Mouse (Mus musculus): ENCODE data around the gene Galnt12. TPM values are rescaled to one million over a fixed set of nuclear protein-coding genes. Genes with fewer than 3 reads are reported as not detected.

Gene Galnt12
- total RNA-seq, 1 experiment: 4.9 TPM

GRCm38 (mm10) chr4:47075054-47075453, 16.7 kb upstream of the Galnt12 start:
- Histone ChIP-seq H3K4me3 (ENCODE audit: insufficient read depth in 1 of 2, low read depth in 1 of 2, low read length in 2 of 2, poor library complexity in 1 of 2, severe bottlenecking in 1 of 2) (no peak overlapping the region), H3K9me3 (ENCODE audit: control insufficient read depth, insufficient read depth, low read depth, low read length) (0 out of 2 replicates have a peak, but pooled peaks cover 2% of the 10 kb centered on the region), H3K36me3 (ENCODE audit: control insufficient read depth, insufficient read depth, low read length, poor library complexity, severe bottlenecking) (no peaks in the 10 kb centered on the region), H3K9ac (ENCODE audit: insufficient read depth, low read depth, low read length, poor library complexity, severe bottlenecking) (no peak overlapping the region), H3K4me1 (ENCODE audit: control insufficient read depth in 2 of 2, insufficient read depth in 2 of 2, low read length in 2 of 2, poor library complexity in 1 of 2) (no peaks in the 10 kb centered on the region), H3K27ac (ENCODE audit: insufficient read depth, low read depth, low read length, poor library complexity, severe bottlenecking) (no peak overlapping the region)
- in situ Hi-C loops (cut with MboI; ENCODE audit: low sequenced_read_pairs in 2 of 2, unreplicated experiment in 2 of 2): no loop called here
- DNase-seq (ENCODE audit: low read depth, low spot score): no peak
- no peak for TF ChIP-seq ZNF384 (IDR thresholded peaks at IDR 0.05; ENCODE audit: low read depth, low read length)
- TF ChIP-seq HCFC1 (IDR thresholded peaks at IDR 0.05; ENCODE audit: borderline replicate concordance, insufficient read depth, low read length): no peak
- TF ChIP-seq CHD2 (IDR thresholded peaks at IDR 0.05; ENCODE audit: low read depth, low read length): no peak
- TF ChIP-seq ZC3H11A (IDR thresholded peaks at IDR 0.05; ENCODE audit: borderline replicate concordance, low read depth, low read length): no peak
- TF ChIP-seq MAFK (IDR thresholded peaks at IDR 0.05; ENCODE audit: insufficient read depth, low read depth, low read length): no peak

- no peak overlapping the region for H3K9ac ChIP-seq (ENCODE audit: insufficient read depth, low read depth, low read length, poor library complexity, severe bottlenecking)
- H3K4me1 ChIP-seq (ENCODE audit: control insufficient read depth in 2 of 2, insufficient read depth in 2 of 2, low read length in 2 of 2, poor library complexity in 1 of 2): no peaks in the 10 kb centered on the region
- DNase-seq (ENCODE audit: low read depth, low spot score): no peak
- no peaks in the 10 kb centered on the region for H3K9me3 ChIP-seq (ENCODE audit: control insufficient read depth, insufficient read depth, low read depth, low read length)
- H3K36me3 ChIP-seq (ENCODE audit: control insufficient read depth, insufficient read depth, low read length, poor library complexity, severe bottlenecking): no peaks in the 10 kb centered on the region
- TF ChIP-seq ZC3H11A (IDR thresholded peaks at IDR 0.05; ENCODE audit: borderline replicate concordance, low read depth, low read length): no peak
- TF ChIP-seq CHD2 (IDR thresholded peaks at IDR 0.05; ENCODE audit: low read depth, low read length): no peak
- H3K4me3 ChIP-seq (ENCODE audit: insufficient read depth in 1 of 2, low read depth in 1 of 2, low read length in 2 of 2, poor library complexity in 1 of 2, severe bottlenecking in 1 of 2): no peak overlapping the region
- H3K27ac ChIP-seq (ENCODE audit: insufficient read depth, low read depth, low read length, poor library complexity, severe bottlenecking): no peak overlapping the region
- in situ Hi-C loops (cut with MboI; ENCODE audit: low sequenced_read_pairs in 2 of 2, unreplicated experiment in 2 of 2): no loop called here
These were observed 11.6 kb upstream of the Galnt12 start for GRCm38 (mm10) chr4:47079997-47080646.

GRCm38 (mm10) chr4:47080647-47081010, 11.1 kb upstream of the Galnt12 start:
- H3K9ac ChIP-seq (ENCODE audit: insufficient read depth, low read depth, low read length, poor library complexity, severe bottlenecking): no peak overlapping the region
- H3K4me3 ChIP-seq (ENCODE audit: insufficient read depth in 1 of 2, low read depth in 1 of 2, low read length in 2 of 2, poor library complexity in 1 of 2, severe bottlenecking in 1 of 2): no peak overlapping the region
- H3K27ac ChIP-seq (ENCODE audit: insufficient read depth, low read depth, low read length, poor library complexity, severe bottlenecking): no peak overlapping the region
- no peaks in the 10 kb centered on the region for H3K9me3 ChIP-seq (ENCODE audit: control insufficient read depth, insufficient read depth, low read depth, low read length)
- H3K36me3 ChIP-seq (ENCODE audit: control insufficient read depth, insufficient read depth, low read length, poor library complexity, severe bottlenecking): no peaks in the 10 kb centered on the region
- in situ Hi-C loops (cut with MboI; ENCODE audit: low sequenced_read_pairs in 2 of 2, unreplicated experiment in 2 of 2): no loop called here
- DNase-seq (ENCODE audit: low read depth, low spot score): no peak
- TF ChIP-seq ZNF384 (IDR thresholded peaks at IDR 0.05; ENCODE audit: low read depth, low read length) (no peak), HCFC1 (IDR thresholded peaks at IDR 0.05; ENCODE audit: borderline replicate concordance, insufficient read depth, low read length) (no peak), ZC3H11A (IDR thresholded peaks at IDR 0.05; ENCODE audit: borderline replicate concordance, low read depth, low read length) (no peak), CHD2 (IDR thresholded peaks at IDR 0.05; ENCODE audit: low read depth, low read length) (no peak), MAFK (IDR thresholded peaks at IDR 0.05; ENCODE audit: insufficient read depth, low read depth, low read length) (no peak)
- H3K4me1 ChIP-seq (ENCODE audit: control insufficient read depth in 2 of 2, insufficient read depth in 2 of 2, low read length in 2 of 2, poor library complexity in 1 of 2): no peaks in the 10 kb centered on the region

GRCm38 (mm10) chr4:47083824-47084223, 7.9 kb upstream of the Galnt12 start:
- H3K9me3 ChIP-seq (ENCODE audit: control insufficient read depth, insufficient read depth, low read depth, low read length): no peaks in the 10 kb centered on the region
- in situ Hi-C loops (cut with MboI; ENCODE audit: low sequenced_read_pairs in 2 of 2, unreplicated experiment in 2 of 2): no loop called here
- no peaks in the 10 kb centered on the region for H3K4me1 ChIP-seq (ENCODE audit: control insufficient read depth in 2 of 2, insufficient read depth in 2 of 2, low read length in 2 of 2, poor library complexity in 1 of 2)
- H3K36me3 ChIP-seq (ENCODE audit: control insufficient read depth, insufficient read depth, low read length, poor library complexity, severe bottlenecking): no peaks in the 10 kb centered on the region
- no peak for DNase-seq (ENCODE audit: low read depth, low spot score)
- no peak overlapping the region for H3K9ac ChIP-seq (ENCODE audit: insufficient read depth, low read depth, low read length, poor library complexity, severe bottlenecking)
- no peak overlapping the region for H3K27ac ChIP-seq (ENCODE audit: insufficient read depth, low read depth, low read length, poor library complexity, severe bottlenecking)
- no peak overlapping the region for H3K4me3 ChIP-seq (ENCODE audit: insufficient read depth in 1 of 2, low read depth in 1 of 2, low read length in 2 of 2, poor library complexity in 1 of 2, severe bottlenecking in 1 of 2)
- TF ChIP-seq ZNF384 (IDR thresholded peaks at IDR 0.05; ENCODE audit: low read depth, low read length) (no peak), ZC3H11A (IDR thresholded peaks at IDR 0.05; ENCODE audit: borderline replicate concordance, low read depth, low read length) (no peak), HCFC1 (IDR thresholded peaks at IDR 0.05; ENCODE audit: borderline replicate concordance, insufficient read depth, low read length) (no peak), CHD2 (IDR thresholded peaks at IDR 0.05; ENCODE audit: low read depth, low read length) (no peak), MAFK (IDR thresholded peaks at IDR 0.05; ENCODE audit: insufficient read depth, low read depth, low read length) (no peak)

- Histone ChIP-seq H3K4me1 (ENCODE audit: control insufficient read depth in 2 of 2, insufficient read depth in 2 of 2, low read length in 2 of 2, poor library complexity in 1 of 2) (peaks cover 0 to 10% of the 10 kb centered on the region in 2 experiments; a peak in 2 of 4 replicates), H3K9ac (ENCODE audit: insufficient read depth, low read depth, low read length, poor library complexity, severe bottlenecking) (no peak overlapping the region), H3K9me3 (ENCODE audit: control insufficient read depth, insufficient read depth, low read depth, low read length) (no peaks in the 10 kb centered on the region), H3K4me3 (ENCODE audit: insufficient read depth in 1 of 2, low read depth in 1 of 2, low read length in 2 of 2, poor library complexity in 1 of 2, severe bottlenecking in 1 of 2) (no peak overlapping the region), H3K36me3 (ENCODE audit: control insufficient read depth, insufficient read depth, low read length, poor library complexity, severe bottlenecking) (no peaks in the 10 kb centered on the region), H3K27ac (ENCODE audit: insufficient read depth, low read depth, low read length, poor library complexity, severe bottlenecking) (no peak overlapping the region)
- TF ChIP-seq ZC3H11A (IDR thresholded peaks at IDR 0.05; ENCODE audit: borderline replicate concordance, low read depth, low read length) (no peak), HCFC1 (IDR thresholded peaks at IDR 0.05; ENCODE audit: borderline replicate concordance, insufficient read depth, low read length) (no peak), ZNF384 (IDR thresholded peaks at IDR 0.05; ENCODE audit: low read depth, low read length) (no peak), MAFK (IDR thresholded peaks at IDR 0.05; ENCODE audit: insufficient read depth, low read depth, low read length) (no peak), CHD2 (IDR thresholded peaks at IDR 0.05; ENCODE audit: low read depth, low read length) (no peak)
- in situ Hi-C loops (cut with MboI; ENCODE audit: low sequenced_read_pairs in 2 of 2, unreplicated experiment in 2 of 2): no loop called here
- DNase-seq (ENCODE audit: low read depth, low spot score): no peak
These were observed 3.0 kb upstream of the Galnt12 start for GRCm38 (mm10) chr4:47088671-47089070.
